Mouse (Mus musculus) kidney, adult 18-20 months (tissue): Measurements from ENCODE around the gene D030056L22Rik.
A peak's percentile ranks its signal among the peaks of the same experiment; 100 is the strongest.

Experiments used
- DNase-seq: peaks from one replicate; pipeline ENCODE4 v3.0.0; 2021

Gene D030056L22Rik

DNA sequence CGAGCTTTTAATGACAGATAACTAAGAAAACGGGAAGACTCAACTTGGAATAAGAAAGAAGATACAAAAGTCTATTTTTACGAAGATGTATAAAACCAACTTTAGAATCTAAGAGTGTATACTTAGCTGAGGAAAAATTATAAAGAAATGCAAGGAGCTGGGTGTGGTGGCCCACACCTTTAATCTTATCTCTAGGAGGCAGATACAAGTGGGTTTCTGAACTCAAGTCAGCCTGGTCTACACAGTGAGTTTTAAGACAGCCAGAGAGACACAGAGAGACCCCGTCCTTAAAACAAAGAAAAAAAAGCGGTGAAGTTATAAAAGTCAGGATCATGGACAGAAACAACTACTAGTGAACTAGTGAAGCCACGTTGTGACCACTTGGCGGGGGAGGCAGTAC is 26.2 kb downstream of the D030056L22Rik start:
- no peak for DNase-seq

DNA sequence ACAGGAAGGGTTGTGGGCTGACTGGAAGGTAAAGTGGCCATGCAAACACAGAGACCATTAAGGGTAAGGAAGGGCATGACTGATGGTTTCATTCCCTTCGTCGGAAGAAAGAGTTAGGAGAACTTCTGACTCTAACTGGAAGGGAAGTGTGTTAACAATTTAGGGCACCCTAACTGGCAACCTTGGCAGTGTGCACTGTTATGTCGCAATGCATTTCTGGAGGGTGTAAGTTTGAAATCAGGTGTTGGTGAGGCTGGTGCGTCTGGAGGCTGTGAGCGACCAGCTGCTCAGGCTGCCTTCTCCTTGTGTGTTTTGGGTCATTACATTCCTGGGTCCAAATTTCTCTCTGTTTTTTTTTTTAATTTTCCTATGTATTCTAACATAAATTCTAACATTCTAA is 31.0 kb downstream of the D030056L22Rik start:
- no peak for DNase-seq

DNA sequence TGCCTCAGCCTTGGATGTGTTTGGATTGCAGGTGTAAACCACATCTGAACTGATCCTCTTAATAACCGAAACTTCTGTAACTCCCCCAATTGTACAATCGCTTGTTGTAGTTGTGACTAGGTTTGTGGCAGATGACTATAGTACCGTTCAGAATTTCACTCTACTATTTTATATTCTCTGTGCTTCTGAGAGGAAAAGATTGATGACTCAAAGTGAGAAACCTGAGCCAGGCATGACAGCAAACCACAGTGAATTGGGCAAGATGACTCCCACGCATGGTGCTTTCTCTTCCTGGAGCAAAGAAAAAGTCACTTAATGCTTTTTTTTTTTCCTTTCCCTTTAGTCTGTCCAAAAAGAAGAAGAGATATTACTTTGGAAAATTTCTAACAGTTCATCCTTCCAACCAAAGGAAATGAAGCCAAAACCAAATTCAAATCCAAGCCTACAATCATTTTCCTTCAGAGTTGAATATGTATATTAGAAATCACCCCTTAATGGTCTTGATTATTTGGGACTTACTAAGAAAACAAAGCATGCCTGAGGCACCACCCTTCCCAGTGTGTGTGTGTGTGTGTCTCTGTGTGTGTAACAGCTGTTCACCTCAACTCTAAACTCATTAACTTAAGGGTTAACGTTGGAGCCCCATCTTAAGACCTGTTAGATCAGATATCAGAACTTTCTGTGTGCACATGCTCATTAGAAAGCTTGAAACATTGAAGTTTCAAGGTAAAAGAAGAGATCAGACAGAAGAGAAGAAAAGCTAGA is 33.8 kb downstream of the D030056L22Rik start:
- DNase-seq, result no peak

DNA sequence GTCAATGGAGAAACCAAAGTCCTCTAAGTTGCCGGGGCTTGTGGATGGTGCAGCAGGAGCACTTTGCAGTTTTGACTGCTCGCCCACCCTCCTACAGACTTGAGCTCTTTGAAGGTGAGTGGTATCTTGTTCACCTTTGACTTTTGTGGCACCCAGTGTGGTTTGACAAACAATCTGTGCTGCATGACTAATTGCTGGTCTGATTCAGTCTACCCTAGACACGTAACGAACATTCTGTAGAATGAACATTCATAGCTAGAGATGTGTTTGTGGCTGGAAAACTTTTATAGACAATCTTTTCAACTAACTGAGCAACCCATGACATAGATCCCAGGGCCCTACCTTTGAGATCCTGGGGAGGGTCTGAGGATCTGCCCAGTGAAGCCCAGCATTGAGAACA is 34.4 kb downstream of the D030056L22Rik start:
- DNase-seq, result no peak

- peak; percentile 42 for DNase-seq
These were observed 36.8 kb downstream of the D030056L22Rik start, which contains the start of gene Trpm6 for GRCm38 (mm10) chr19:18749598-18750339. Trpm6 (plus strand) TSS chr19:18749983.

- no peak for DNase-seq
These were observed 44.2 kb downstream of the D030056L22Rik start for GRCm38 (mm10) chr19:18757191-18757590.

- DNase-seq, result no peak
These were observed 44.7 kb downstream of the D030056L22Rik start for GRCm38 (mm10) chr19:18757706-18758105.

DNA sequence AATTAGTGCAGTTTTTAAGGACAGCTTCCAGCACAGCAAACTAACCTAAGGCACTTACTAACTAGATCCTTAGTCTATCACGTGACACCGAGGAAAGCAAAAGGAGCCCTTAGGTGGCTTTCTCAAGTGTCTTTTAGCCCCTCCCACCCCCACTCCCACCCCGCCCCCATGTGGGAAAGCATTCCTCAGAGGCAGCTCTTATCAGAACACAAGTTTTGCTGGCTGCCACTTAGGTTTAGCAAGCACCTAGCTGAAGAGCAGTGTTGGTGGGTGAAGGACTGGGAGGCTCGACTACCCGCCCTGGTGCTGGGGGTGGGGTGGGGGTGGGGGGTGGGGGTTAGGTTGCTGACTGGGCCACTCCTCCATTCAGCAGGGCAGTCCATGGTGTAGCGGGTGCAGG is 45.3 kb downstream of the D030056L22Rik start:
- no peak for DNase-seq

DNA sequence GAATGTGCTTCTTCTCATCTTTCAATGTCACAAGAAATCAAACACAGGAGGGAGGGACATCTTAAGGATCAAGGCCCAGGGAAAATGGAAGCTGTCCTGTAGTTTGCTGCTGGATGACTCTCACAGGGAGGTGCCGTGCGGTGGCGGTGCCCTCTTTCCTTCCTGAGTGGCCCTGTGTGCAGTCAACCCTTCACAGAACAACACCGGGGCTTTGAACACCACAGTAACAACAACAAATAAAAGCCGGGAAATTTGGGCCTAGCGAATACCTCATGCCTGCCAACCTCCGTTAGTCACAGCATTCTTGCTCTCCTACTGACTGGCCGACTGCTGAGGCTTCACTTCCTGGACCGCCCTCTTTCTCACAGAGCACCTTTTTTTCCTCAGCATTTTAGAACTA is 45.9 kb downstream of the D030056L22Rik start:
- DNase-seq, result no peak

DNA sequence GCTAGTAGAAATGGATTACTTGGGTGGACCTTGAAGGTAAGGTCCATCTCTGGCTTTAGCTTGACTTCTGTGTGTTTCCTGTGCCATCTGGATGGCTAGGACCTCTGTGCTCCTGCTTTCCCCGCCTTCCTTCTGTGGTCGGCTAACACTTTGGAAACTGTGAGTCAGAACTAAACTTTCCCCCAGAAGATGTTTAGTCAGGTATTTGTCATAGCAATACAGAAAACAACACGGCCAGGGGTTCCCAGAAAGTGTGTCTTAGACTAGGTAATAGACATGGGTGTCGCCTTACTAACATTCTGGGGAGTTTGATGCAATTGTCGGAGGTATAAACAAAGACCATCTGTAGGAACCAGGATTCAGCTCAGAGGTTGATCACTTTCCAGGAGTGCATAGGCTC is 53.4 kb downstream of the D030056L22Rik start:
- DNase-seq, result no peak
